Mouse (Mus musculus): Measurements from ENCODE around the gene Baz2b. TPM values are rescaled to one million over a fixed set of nuclear protein-coding genes. Genes with fewer than 3 reads are reported as not detected.
"Not testable (repeated sequence)": the region's sequence is repeated elsewhere in the genome, so short reads cannot be mapped to it uniquely, and the experiment has no call there.

Baz2b gene
- polyA plus RNA-seq, 1 experiment from 2014 or later: 37.7 TPM

DNA sequence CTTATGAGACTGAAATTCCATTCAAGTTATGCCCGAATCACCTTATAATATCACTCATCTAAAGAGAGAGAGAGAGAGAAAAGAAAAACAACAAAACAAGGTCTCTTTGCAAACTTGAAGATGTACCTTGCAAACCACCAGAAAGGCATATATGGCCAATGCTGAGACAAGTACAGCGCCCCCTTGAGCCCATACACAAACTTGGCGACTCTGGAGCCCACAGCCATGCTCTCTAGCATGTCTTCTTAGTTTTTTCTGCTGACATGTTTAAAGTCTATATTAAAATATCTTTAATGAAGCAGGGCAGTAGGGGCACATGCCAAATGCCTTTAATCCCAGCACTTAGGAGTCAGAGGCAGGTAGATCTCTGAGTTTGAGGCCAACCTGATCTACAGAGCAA, 36.4 kb downstream of the Baz2b start:
- Histone ChIP-seq H3K79me2 (ENCODE audit: inconsistent target) (no peaks in the 10 kb centered on the region), H3K4me3 (ENCODE audit: inconsistent target) (no peak overlapping the region), H3K36me3 (ENCODE audit: inconsistent target) (no peaks in the 10 kb centered on the region), H3K27ac (peak overlapping the region; percentile 68)
- 69% methylated on average over 3 of the region's 3 CpGs for WGBS (ENCODE audit: missing documents)

DNA sequence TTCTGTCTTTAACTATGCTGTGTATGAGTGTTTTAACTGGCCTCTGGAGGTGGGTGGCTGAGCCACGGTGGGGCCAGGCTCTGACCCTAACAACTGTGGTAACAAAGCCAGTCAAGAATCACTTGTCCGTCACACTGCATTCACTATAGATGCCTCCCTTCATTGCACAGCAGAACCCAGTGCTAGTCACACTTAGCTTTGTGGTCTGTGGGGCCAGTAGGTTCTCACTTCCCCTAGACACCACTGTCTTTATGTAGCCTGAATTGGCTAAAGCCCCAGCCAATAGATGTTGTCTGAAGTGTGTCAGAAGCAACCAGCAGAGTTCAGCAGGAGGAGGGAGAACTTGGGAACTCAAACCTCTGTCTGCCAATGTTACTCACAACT, 37.1 kb downstream of the Baz2b start:
- H3K79me2 ChIP-seq (ENCODE audit: inconsistent target): no peaks in the 10 kb centered on the region
- no peaks in the 10 kb centered on the region for H3K36me3 ChIP-seq (ENCODE audit: inconsistent target)
- WGBS (ENCODE audit: missing documents): 5% methylated on average over 2 of the region's 2 CpGs
- peak overlapping the region; percentile 68 for H3K27ac ChIP-seq
- H3K4me3 ChIP-seq (ENCODE audit: inconsistent target): no peak overlapping the region; the same call in 1 of the 2 replicates

DNA sequence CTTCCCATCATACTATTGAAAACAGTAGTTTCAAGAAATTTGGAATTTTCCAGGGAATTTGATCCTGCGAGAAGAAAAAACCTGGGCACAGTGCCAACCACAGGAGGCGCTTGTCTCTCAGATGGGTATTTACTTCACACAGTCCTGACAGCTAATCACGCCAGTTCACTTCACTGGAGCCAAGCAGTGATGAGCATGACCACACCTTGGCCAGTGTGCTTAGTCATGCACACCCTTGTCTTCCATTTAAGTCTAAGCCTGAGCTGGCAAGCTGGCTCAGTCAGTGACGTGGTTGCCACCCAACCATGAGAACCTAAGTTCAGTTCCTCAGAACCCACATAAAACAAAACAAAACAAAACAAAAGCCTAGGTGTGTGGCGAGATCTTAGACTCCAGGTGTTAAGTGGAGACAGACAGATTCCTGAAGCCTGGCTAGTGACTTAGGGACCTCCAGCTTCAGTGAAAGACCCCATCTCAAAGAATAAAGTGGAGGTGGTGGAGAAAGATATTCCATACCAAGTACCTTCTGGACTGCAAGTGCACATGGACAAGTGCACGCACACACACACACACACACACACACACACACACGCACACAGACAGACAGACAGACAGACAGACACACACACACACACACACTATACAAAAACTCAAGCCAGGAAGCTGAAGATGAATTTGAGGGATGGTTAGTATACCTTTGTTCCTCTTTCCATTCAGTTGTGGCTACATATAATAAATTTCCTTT, 37.7 kb downstream of the Baz2b start:
- H3K27ac ChIP-seq: peak overlapping the region; percentile 68
- WGBS (ENCODE audit: missing documents): 41% methylated on average over 7 of the region's 7 CpGs
- H3K4me3 ChIP-seq (ENCODE audit: inconsistent target): no peak overlapping the region; the same call in 1 of the 2 replicates
- H3K36me3 ChIP-seq (ENCODE audit: inconsistent target): no peaks in the 10 kb centered on the region
- H3K79me2 ChIP-seq (ENCODE audit: inconsistent target): no peaks in the 10 kb centered on the region

DNA sequence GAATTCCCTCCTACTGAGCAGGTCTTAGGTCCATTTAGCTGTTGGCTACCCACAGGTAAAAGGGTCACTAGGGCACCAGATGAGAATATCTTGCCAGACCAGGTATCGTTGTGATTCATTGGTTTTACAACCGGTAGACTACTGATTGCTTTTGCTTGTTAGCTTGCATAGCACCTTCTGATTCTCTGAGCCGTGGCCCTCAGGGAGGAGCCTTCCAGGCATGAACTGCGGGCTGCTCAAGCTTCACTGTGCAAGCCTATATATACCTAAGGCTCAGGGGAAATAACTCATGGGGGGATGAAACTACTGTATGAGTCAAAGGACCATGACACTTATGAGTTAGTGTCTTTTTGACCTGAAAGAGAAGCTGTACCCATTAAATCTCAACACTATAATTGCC, 42.8 kb downstream of the Baz2b start:
- 91% methylated on average over 4 of the region's 4 CpGs for WGBS (ENCODE audit: missing documents)
- H3K27ac ChIP-seq: no peak overlapping the region
- no peaks in the 10 kb centered on the region for H3K36me3 ChIP-seq (ENCODE audit: inconsistent target)
- no peaks in the 10 kb centered on the region for H3K79me2 ChIP-seq (ENCODE audit: inconsistent target)
- no peak overlapping the region for H3K4me3 ChIP-seq (ENCODE audit: inconsistent target)

DNA sequence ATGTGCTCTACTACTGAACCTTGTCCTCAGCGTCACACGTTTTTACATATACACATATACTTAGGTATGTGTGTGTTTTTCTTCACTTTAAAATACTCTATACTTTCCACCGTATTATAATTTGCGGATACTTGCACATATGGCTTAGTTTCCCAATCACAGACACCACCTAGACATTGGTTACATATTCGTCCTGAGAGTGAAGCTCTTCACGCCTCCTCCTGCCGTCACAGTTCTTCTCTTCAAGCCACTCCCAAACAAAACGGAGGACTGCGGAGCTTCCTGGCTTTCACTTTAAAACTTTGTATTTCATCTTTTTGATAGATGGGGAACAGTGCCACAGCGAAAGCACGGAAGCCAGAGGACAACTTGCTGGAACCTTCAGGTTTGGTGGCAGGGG, 44.0 kb downstream of the Baz2b start:
- no peaks in the 10 kb centered on the region for H3K36me3 ChIP-seq (ENCODE audit: inconsistent target)
- 82% methylated on average over 11 of the region's 11 CpGs for WGBS (ENCODE audit: missing documents)
- H3K4me3 ChIP-seq (ENCODE audit: inconsistent target): no peak overlapping the region
- no peak overlapping the region for H3K27ac ChIP-seq
- no peaks in the 10 kb centered on the region for H3K79me2 ChIP-seq (ENCODE audit: inconsistent target)

DNA sequence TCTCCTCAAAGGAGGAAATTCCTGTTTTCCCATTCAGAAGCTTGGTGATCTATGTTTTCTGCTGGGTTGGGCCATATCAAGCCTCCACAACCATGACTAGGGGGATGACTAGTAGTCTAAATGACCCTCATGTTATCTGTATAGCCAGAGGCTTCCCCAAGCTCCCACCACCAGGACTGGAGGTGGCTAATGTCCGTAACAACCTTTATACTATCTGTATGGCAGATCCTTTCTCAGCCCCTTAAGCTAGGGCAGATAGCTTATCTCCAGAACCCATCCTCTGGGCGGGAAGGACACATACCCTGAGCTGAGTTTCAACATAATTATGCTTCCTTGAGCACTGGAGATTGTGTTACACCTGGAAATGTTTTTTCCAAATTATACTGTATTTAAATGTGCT, 45.9 kb downstream of the Baz2b start:
- no peak overlapping the region for H3K4me3 ChIP-seq (ENCODE audit: inconsistent target)
- no peak overlapping the region for H3K27ac ChIP-seq
- 95% methylated on average over 2 of the region's 2 CpGs for WGBS (ENCODE audit: missing documents)
- no peaks in the 10 kb centered on the region for H3K36me3 ChIP-seq (ENCODE audit: inconsistent target)
- no peaks in the 10 kb centered on the region for H3K79me2 ChIP-seq (ENCODE audit: inconsistent target)

DNA sequence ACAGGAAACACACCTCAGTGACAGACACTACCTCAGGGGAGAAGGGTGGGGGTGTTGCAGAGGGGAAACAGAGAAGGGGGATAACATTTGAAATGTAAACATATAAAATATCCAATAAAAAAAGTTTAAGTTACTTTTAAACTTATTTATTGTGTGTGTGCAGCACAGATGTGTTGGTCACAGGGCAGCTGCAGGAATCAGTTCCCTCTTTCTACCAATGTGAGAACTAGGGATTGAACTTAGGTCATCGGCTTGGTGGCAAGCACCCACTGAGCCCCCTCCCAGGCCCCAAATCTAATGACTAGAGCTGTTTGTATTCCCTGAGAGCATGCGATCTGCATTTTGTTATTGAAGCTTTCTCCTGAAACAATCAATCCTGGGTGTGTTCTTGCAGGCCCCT, 57.2 kb downstream of the Baz2b start:
- 62% methylated on average over 2 of the region's 2 CpGs for WGBS (ENCODE audit: missing documents)
- no peaks in the 10 kb centered on the region for H3K36me3 ChIP-seq (ENCODE audit: inconsistent target)
- H3K27ac ChIP-seq: no peak overlapping the region
- no peak overlapping the region for H3K4me3 ChIP-seq (ENCODE audit: inconsistent target)
- no peaks in the 10 kb centered on the region for H3K79me2 ChIP-seq (ENCODE audit: inconsistent target)

DNA sequence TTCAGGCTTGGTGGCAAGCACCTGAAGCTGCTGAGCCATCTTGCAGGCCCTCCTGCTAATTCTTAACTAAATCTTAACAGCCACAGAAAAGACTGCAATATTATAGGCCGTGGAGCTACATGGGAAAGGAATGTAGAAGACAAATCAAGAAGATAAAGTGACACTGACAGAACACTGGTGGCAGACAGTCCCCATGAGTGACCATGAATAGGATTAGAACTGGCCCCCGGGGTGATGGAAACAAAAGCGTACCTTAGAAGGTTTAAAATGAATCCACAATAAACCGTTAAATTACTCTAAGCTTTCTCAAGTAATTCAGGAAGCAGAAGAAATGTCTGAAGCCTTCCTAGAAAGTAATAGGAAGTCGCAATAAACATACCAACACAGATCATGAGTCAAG, 61.0 kb downstream of the Baz2b start:
- 76% methylated on average over 5 of the region's 5 CpGs for WGBS (ENCODE audit: missing documents)
- H3K79me2 ChIP-seq (ENCODE audit: inconsistent target): no peaks in the 10 kb centered on the region
- no peak overlapping the region for H3K27ac ChIP-seq
- H3K36me3 ChIP-seq (ENCODE audit: inconsistent target): no peaks in the 10 kb centered on the region
- no peak overlapping the region for H3K4me3 ChIP-seq (ENCODE audit: inconsistent target)

DNA sequence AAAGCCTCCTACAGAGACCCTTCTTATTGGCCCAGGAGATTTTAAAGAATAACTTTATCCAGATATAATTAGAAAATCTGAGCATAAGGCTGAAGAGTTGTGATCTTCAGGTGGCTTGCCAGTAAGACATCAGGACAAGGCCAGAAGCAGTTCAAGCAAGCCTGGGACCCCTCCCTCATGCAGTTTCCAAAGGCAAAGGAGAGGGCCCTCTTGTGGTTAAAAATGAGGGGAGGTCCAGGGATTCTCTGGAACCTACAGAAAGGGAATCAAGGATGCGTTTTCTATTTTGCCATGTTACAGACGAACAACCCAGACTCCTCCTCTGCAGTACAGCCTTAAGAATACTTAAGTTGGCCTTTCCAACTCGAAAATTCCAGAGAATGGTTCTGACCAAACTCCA, 62.2 kb downstream of the Baz2b start:
- WGBS (ENCODE audit: missing documents): 78% methylated on average over 3 of the region's 3 CpGs
- Histone ChIP-seq H3K4me3 (ENCODE audit: inconsistent target) (no peak overlapping the region), H3K79me2 (ENCODE audit: inconsistent target) (no peaks in the 10 kb centered on the region), H3K36me3 (ENCODE audit: inconsistent target) (no peaks in the 10 kb centered on the region), H3K27ac (no peak overlapping the region)

DNA sequence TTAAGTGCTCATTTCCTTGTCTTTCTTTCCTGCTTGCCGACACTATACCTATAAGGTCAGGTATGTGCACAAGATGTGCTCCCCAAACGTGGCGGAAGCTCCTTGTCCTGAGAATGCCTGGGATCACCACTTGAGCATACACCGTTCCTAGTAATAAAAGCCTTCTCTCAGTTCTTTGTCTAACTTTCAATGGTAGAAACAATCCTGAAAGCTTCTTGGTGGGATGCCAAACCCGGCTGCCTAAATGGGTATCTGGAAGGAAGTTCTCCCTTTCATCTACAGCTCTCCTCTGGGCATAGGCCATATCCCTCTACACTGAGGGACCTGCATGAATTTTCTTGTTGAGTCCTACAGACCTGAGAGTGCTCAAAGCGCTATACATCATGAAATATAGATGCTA, 63.9 kb downstream of the Baz2b start:
- Histone ChIP-seq H3K27ac (no peak overlapping the region), H3K36me3 (ENCODE audit: inconsistent target) (no peaks in the 10 kb centered on the region), H3K4me3 (ENCODE audit: inconsistent target) (no peak overlapping the region), H3K79me2 (ENCODE audit: inconsistent target) (no peaks in the 10 kb centered on the region)
- WGBS (ENCODE audit: missing documents): 67% methylated on average over 6 of the region's 6 CpGs

DNA sequence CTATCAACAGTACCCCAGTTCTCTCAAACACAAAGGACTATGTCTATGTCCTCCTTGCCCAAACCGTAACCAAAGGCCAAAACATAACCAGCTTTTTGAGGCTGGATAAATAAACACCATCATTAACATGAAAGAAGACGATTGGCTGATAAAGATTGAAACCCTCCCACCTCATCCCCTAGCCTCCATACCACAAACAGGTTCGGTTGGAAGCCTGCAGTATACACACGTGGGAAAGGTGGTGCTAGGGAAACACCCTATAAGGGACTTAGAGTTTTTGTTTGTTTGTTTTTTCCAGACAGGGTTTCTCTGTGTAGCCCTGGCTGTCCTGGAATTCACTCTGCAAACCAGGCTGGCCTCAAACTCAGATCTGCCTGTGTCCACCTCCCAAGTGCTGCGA, 66.3 kb downstream of the Baz2b start:
- Histone ChIP-seq H3K4me3 (ENCODE audit: inconsistent target) (no peak overlapping the region), H3K27ac (no peak overlapping the region), H3K36me3 (ENCODE audit: inconsistent target) (no peaks in the 10 kb centered on the region), H3K79me2 (ENCODE audit: inconsistent target) (no peaks in the 10 kb centered on the region)
- 92% methylated on average over 5 of the region's 5 CpGs for WGBS (ENCODE audit: missing documents)

DNA sequence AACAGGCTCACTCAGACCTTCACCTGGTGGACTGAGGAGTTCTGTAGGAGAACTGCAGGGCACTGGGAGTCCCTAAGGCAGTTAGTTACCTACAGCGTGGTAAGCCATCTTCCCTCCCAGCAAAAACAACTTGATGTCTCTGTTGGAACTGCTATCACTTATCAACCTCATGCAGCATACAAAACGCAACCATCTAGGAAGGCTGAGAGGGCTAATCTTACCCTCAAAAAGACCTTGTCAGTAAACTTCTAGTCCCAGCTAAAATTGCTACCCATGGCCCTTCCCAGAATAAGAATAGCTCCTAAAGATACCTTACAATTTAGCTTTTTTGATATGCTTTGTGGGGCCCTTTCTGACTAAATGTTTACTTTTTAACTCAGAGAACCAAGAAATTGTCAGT, 67.4 kb downstream of the Baz2b start:
- Histone ChIP-seq H3K79me2 (ENCODE audit: inconsistent target) (no peaks in the 10 kb centered on the region), H3K36me3 (ENCODE audit: inconsistent target) (no peaks in the 10 kb centered on the region), H3K27ac (no peak overlapping the region), H3K4me3 (ENCODE audit: inconsistent target) (no peak overlapping the region)
- 95% methylated on average over 2 of the region's 2 CpGs for WGBS (ENCODE audit: missing documents)

DNA sequence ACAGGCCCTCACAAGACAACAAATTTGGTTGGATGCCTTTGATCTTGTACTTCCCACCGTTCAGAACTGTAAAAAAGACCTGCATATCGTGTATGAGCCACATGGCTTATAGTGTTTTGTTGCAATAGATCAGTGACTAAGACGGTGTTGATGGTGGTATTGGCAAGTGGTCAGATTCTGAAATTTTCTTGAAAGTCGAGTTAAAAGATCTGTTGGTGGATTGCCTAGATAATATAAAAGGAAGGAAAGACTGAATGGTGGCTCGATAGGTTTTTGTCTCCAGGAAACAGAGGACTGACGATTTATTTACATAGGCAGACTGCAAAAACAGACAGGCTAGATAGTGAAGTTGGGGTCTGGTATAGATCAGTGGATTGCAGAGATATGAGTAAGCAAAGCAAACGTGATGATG, 70.9 kb downstream of the Baz2b start:
- WGBS (ENCODE audit: missing documents): 28% methylated on average over 7 of the region's 7 CpGs
- Histone ChIP-seq H3K79me2 (ENCODE audit: inconsistent target) (no peaks in the 10 kb centered on the region), H3K36me3 (ENCODE audit: inconsistent target) (no peaks in the 10 kb centered on the region), H3K4me3 (ENCODE audit: inconsistent target) (no peak overlapping the region), H3K27ac (no peak overlapping the region)

DNA sequence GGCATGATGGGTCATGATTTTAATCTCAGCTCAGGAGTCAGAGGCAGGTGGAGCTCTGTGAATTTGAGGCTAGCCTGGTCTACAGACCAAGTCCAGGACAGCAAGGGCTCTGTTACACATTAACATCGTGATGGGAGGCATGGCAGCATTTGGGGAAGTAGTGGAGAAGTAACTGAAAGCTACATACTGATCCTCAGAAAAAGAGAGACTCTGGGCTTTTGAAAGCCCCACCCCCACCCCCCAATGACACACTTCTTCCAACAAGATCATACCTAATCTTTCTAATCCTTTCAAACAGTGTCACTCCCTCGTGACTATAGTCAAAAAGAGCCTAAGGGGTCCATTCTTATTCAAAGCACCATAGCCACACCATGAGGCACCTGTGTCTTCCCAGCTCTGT, 73.8 kb downstream of the Baz2b start:
- 25% methylated on average over 2 of the region's 2 CpGs for WGBS (ENCODE audit: missing documents)
- H3K79me2 ChIP-seq (ENCODE audit: inconsistent target): no peaks in the 10 kb centered on the region
- no peak overlapping the region for H3K4me3 ChIP-seq (ENCODE audit: inconsistent target)
- no peak overlapping the region for H3K27ac ChIP-seq
- no peaks in the 10 kb centered on the region for H3K36me3 ChIP-seq (ENCODE audit: inconsistent target)

DNA sequence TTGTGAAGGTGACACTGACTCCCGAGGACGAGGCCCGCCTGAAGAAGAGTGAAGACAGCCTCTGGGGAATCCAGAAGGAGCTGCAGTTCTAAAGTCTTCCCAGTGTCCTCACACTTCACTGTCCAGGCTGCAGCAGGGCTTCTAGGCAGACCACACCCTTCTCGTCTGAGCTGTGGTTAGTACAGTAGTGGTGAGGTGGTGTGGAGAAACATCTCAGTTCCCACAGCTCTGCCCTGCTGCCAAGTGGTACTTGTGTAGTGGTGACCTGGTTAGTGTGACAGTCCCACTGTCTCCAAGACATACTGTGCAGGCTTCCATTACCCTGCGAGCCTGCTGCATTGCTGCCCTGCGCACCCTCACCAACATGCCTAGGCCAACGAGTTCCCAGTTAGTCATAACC, 74.7 kb downstream of the Baz2b start:
- H3K27ac ChIP-seq; H3K4me3 ChIP-seq (ENCODE audit: inconsistent target); H3K36me3 ChIP-seq (ENCODE audit: inconsistent target); H3K79me2 ChIP-seq (ENCODE audit: inconsistent target): not testable (repeated sequence)
- 80% methylated on average over 7 of the region's 7 CpGs for WGBS (ENCODE audit: missing documents)

DNA sequence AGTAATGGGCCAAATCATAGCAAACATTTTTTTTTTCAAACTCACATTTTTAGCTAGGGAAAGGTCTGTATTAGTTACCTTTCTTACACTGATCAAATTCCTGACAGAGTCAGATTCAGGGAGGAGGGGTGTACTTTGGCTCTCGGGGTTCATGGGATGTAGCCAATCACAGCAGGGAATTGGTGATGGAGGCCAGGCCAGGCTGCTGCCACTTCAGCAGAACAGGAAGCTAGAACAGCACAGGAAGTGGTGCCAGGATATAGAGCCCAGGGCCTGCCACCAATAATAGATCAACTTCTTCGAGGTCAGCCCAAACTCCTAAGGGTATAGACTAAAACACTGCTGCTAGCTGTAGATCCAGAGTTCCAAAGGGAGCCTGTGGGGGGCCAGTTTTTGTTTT, 76.6 kb downstream of the Baz2b start:
- Histone ChIP-seq H3K79me2 (ENCODE audit: inconsistent target) (no peaks in the 10 kb centered on the region), H3K27ac (no peak overlapping the region), H3K36me3 (ENCODE audit: inconsistent target) (no peaks in the 10 kb centered on the region), H3K4me3 (ENCODE audit: inconsistent target) (no peak overlapping the region)
- WGBS (ENCODE audit: missing documents): 36% methylated on average over 2 of the region's 2 CpGs
